Mouse (Mus musculus): ENCODE measurements at regions not wholly inside any gene's neighbourhood (a gene's known extent, or its start where the extent isn't known, plus 50 kb on each side); places are given as distances from the start of the nearest gene placed in this dataset.

DNA sequence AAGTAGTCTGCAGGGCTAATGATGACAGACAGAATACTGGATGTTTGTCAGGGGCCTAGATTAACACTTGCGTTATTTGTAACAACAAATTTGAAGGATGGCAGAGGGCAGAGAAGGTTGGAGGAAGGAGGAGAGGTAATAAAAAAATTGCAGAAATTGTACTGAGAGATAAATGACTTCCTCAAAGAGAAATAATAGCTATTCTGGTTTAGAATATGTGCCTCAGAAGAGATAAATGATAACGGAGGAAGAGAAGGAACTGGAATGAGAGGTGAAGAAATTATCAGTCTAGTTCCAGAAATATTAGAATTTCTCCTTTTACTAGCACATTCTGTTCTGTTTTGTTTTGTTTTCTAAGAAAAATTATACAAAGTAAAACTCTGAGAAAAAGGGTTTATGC is 393.1 kb downstream of the Slco6d1 start:
- no peak for ATAC-seq (ENCODE audit: low read depth)
- H3K4me2 ChIP-seq = no peak overlapping the region
- WGBS = 90% methylated on average over 2 of the region's 2 CpGs

DNA sequence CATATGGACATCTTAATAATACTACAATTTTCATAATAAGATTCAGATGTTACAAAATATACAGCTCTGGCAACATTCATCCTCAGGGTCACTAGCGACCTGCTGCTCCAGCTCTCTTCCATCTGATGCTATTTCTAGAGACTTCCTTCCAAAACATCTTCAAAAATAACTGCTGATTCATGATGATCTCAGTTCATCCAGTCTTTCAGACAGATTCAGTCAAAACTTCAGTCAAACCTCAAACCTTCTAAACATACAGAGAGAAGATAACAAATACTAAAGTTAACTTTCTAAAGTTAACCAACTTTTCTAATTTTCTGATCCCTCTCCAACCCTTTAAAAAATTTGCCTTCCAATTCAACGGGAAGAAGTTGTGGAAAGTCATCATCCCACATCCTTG is 397.2 kb downstream of the Slco6d1 start:
- H3K9ac ChIP-seq = no peak overlapping the region
- no peak for ATAC-seq (ENCODE audit: low read depth)
- no peak overlapping the region for H3K4me2 ChIP-seq
- H3K9me3 ChIP-seq = no peaks in the 10 kb centered on the region
- H3K4me1 ChIP-seq (replicated peaks) = no peaks in the 10 kb centered on the region
- no peaks in the 10 kb centered on the region for H3K36me3 ChIP-seq
- 90% methylated on average over 2 of the region's 2 CpGs for WGBS
- H3K27ac ChIP-seq (replicated peaks) = no peak overlapping the region
- H3K4me3 ChIP-seq = no peak overlapping the region
- no peaks in the 10 kb centered on the region for H3K27me3 ChIP-seq

More for the DNA sequence above, 393.1 kb downstream of the Slco6d1 start:
- H3K27me3 ChIP-seq = no peaks in the 10 kb centered on the region
- no peaks in the 10 kb centered on the region for H3K9me3 ChIP-seq
- H3K9ac ChIP-seq = no peak overlapping the region
- no peak overlapping the region for H3K27ac ChIP-seq (replicated peaks)
- no peak overlapping the region for H3K4me3 ChIP-seq
- H3K4me1 ChIP-seq (replicated peaks) = no peaks in the 10 kb centered on the region
- H3K36me3 ChIP-seq = no peaks in the 10 kb centered on the region

DNA sequence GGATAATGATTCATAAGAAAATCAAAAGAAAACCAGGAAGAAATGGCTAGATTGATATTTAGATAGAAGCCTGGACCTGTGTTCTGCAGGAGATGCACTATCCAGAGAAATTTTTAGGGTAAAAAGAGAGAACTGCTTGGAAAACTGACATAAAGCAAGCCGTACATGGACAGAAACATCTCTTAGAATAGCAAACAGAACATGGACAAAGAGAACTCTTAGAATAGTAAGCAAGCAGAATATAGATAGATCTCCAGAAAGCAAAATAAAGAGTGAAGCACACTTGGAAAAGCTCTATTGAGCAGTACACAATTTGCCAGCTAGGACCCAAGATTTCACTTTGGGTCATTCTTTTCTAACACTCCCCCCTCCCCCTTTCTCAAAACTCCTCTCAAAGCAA is 439.3 kb downstream of the Slco6d1 start:
- Histone ChIP-seq H3K4me3 (no peak overlapping the region), H3K4me2 (no peak overlapping the region), H3K9me3 (no peaks in the 10 kb centered on the region), H3K36me3 (no peaks in the 10 kb centered on the region), H3K4me1 (replicated peaks) (no peaks in the 10 kb centered on the region), H3K27me3 (no peaks in the 10 kb centered on the region), H3K27ac (replicated peaks) (no peak overlapping the region), H3K9ac (no peak overlapping the region)
- WGBS = 89% methylated on average over 1 of the region's 1 CpGs
- ATAC-seq (ENCODE audit: low read depth) = no peak

DNA sequence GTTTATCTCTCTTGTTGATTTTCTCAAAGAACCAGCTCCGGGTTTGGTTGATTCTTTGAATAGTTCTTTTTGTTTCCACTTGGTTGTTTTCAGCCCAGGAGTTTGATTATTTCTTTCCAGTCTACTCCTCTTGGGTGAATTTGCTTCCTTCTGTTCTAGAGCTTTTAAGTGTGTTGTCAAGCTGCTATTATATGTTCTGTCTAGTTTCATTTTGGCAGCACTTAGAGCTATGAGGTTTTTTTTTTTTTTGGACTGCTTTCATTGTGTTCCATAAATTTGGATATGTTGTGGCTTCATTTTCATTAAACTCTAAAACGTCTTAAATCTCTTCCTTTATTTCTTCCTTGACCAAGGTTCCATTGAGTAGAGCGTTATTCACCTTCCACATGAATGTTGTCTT is 485.3 kb downstream of the Slco6d1 start:
- no peak overlapping the region for H3K9ac ChIP-seq
- H3K9me3 ChIP-seq = no peaks in the 10 kb centered on the region
- H3K36me3 ChIP-seq = no peaks in the 10 kb centered on the region
- WGBS = 84% methylated on average over 3 of the region's 3 CpGs
- H3K4me3 ChIP-seq = no peak overlapping the region
- H3K27ac ChIP-seq (replicated peaks) = no peak overlapping the region
- H3K4me1 ChIP-seq (replicated peaks) = no peaks in the 10 kb centered on the region
- ATAC-seq (ENCODE audit: low read depth) = no peak
- no peak overlapping the region for H3K4me2 ChIP-seq
- H3K27me3 ChIP-seq = no peaks in the 10 kb centered on the region

DNA sequence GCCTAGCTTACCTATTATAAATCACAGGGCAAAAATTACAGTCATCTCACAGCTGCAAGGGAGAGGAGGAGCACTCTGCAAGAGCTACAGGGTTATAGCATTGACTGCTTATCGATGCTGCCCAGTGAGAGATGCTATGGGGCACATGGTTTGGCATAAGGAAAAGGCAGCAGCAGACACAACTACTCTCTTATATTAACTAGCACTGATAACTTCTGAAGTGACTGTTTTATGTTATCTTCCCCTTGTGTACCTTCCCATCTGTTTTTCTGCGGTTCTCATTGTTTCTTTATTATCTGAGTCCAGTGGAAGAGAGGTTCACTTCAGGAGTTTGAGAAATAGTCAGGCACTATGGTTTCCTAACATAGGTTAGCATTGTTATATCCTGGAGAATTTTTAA is 502.1 kb downstream of the Slco6d1 start:
- H3K27me3 ChIP-seq = no peaks in the 10 kb centered on the region
- ATAC-seq (ENCODE audit: low read depth) = no peak
- H3K9ac ChIP-seq = no peak overlapping the region
- no peaks in the 10 kb centered on the region for H3K4me1 ChIP-seq (replicated peaks)
- H3K9me3 ChIP-seq = no peaks in the 10 kb centered on the region
- no peak overlapping the region for H3K4me2 ChIP-seq
- WGBS = 87% methylated on average over 2 of the region's 2 CpGs
- H3K27ac ChIP-seq (replicated peaks) = no peak overlapping the region
- no peaks in the 10 kb centered on the region for H3K36me3 ChIP-seq
- no peak overlapping the region for H3K4me3 ChIP-seq

DNA sequence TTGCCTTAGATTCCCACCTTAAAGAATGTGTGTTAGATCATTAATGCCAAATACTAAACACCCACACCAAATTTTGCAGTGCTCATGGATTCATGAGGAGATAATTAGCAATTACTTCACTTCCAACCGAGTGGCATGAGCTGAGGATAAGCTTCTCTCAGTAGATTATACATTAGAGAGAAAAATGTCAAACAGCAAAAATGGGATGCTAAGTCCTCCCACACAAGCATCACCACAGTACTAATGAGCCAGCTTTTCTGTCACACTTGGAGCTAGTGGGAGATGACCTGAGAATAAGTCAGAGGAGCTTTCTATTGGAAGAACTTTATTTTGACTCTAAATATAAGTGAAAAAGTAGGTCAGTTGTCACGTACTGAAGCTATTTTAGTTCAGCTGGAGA is 504.0 kb downstream of the Slco6d1 start:
- H3K9me3 ChIP-seq = no peaks in the 10 kb centered on the region
- no peak overlapping the region for H3K9ac ChIP-seq
- no peak overlapping the region for H3K4me3 ChIP-seq
- H3K4me2 ChIP-seq = no peak overlapping the region
- H3K36me3 ChIP-seq = no peaks in the 10 kb centered on the region
- H3K27ac ChIP-seq (replicated peaks) = no peak overlapping the region
- WGBS = 84% methylated on average over 2 of the region's 2 CpGs
- no peak for ATAC-seq (ENCODE audit: low read depth)
- H3K4me1 ChIP-seq (replicated peaks) = no peaks in the 10 kb centered on the region
- H3K27me3 ChIP-seq = no peaks in the 10 kb centered on the region

DNA sequence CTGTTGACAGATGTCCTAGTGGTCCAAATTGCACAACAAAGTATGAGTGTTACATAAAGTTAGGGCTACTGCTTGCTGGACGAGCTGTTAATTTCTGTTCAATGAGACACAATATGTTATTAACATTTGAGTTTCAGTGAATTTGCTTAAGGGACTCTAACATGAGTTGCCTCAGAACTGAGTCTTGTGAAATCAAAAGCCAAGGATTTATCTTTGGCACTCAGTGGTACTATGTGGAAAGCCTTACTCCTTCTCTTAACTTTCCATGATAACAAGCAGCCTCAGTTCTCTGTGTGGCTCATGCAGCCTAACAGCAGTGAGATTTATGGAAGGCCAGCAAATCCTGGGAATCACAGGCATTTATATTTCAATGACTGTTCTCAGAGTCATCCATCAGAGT is 510.0 kb downstream of the Slco6d1 start:
- H3K4me3 ChIP-seq = no peak overlapping the region
- WGBS = 70% methylated on average over 1 of the region's 1 CpGs
- no peak overlapping the region for H3K9ac ChIP-seq
- no peak overlapping the region for H3K27ac ChIP-seq (replicated peaks)
- no peak for ATAC-seq (ENCODE audit: low read depth)
- no peaks in the 10 kb centered on the region for H3K27me3 ChIP-seq
- H3K9me3 ChIP-seq = no peaks in the 10 kb centered on the region
- H3K4me2 ChIP-seq = no peak overlapping the region
- no peaks in the 10 kb centered on the region for H3K36me3 ChIP-seq
- no peaks in the 10 kb centered on the region for H3K4me1 ChIP-seq (replicated peaks)

DNA sequence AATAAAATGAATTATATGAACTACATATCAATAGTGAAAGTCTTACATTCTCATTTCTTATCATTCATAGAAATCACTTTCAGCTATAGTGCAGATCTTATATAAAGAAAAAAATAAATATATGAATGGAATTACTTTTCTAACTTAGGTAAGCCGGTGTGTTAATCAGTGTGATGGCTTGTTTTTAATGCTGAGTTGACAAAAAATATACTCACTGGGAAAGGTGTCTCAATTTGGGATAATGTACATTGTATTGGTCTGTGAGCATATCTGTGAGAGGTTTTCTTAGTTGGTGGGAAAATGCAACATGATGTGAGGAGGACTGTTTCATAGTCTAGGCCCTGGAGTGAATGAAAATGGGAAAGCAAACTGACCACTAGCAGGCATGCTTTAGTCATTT is 511.3 kb downstream of the Slco6d1 start:
- no peaks in the 10 kb centered on the region for H3K36me3 ChIP-seq
- no peaks in the 10 kb centered on the region for H3K27me3 ChIP-seq
- WGBS = 100% methylated on average over 1 of the region's 1 CpGs
- no peak overlapping the region for H3K4me2 ChIP-seq
- H3K27ac ChIP-seq (replicated peaks) = no peak overlapping the region
- no peaks in the 10 kb centered on the region for H3K4me1 ChIP-seq (replicated peaks)
- H3K9ac ChIP-seq = no peak overlapping the region
- ATAC-seq (ENCODE audit: low read depth) = no peak
- no peaks in the 10 kb centered on the region for H3K9me3 ChIP-seq
- no peak overlapping the region for H3K4me3 ChIP-seq

DNA sequence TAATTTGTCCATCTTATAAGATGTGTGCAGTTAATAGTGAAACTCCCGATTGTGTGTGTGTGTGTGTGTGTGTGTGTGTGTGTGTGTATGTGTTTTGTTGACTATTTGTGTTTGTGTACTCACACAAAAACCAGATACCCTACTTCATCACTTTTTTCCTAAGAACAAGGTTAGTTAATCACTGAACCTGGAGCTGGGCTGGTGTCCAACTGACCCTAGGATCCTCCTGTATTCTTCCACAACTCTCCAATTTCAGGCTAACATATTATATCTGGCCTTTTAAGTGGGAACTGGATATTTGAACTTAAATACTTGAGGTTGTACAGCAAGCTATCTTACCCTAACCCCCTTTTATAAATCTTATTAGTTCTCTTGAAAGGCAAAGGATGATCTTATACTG is 556.8 kb downstream of the Slco6d1 start:
- no peak for ATAC-seq (ENCODE audit: low read depth)

More for the DNA sequence above, 556.8 kb downstream of the Slco6d1 start:
- Histone ChIP-seq H3K9me3 (no peaks in the 10 kb centered on the region), H3K4me3 (no peak overlapping the region), H3K4me1 (replicated peaks) (no peaks in the 10 kb centered on the region), H3K4me2 (no peak overlapping the region), H3K9ac (no peak overlapping the region), H3K36me3 (no peaks in the 10 kb centered on the region), H3K27me3 (no peaks in the 10 kb centered on the region), H3K27ac (replicated peaks) (no peak overlapping the region)
- 85% methylated on average over 1 of the region's 1 CpGs for WGBS
